Comparison of ENCODE assay signal across 21 mouse cellular contexts in the genomic region with DNA sequence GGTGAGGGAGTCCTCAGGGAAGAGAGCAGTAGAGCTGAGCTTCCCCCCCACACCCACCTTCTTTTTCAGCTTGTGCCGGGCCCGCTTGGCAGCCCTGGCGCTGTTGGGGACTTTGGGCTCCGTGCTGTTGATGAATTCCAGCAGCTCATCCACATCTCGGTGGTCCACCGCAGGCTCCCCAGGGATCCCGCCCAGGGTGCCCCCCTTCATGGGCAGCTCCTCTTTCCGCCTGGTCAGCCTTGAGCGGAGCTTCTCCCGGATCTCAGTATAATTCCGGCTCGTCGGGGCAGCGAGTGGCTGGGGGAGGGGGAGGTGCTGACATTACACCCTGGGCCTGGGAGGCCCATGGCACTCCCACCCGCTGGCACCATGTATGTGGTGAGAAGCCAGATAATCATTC. TPM values are rescaled to one million over a fixed set of nuclear protein-coding genes. Genes with fewer than 3 reads are reported as not detected.
DNase-seq lines count a peak whose midpoint lies in the region; ATAC-seq and TF ChIP-seq lines count a peak whose summit lies in the region.
"Had no signal": no experiment of that assay in that cellular context is flagged by ENCODE, and none has a peak within 500 bp of the region (broad histone marks: within the 10 kb centered on the region; RNA-seq: fewer than 3 reads in every experiment).

No protein-coding gene starts in this region.

- peak; percentile 19 for DNase-seq in adrenal gland, adult 2 months
- no peak for DNase-seq in adrenal gland, postnatal 25 days
- peak; percentile 48 for DNase-seq in adrenal gland, postnatal 14 days
- DNase-seq in adrenal gland, adult 8-10 months, result no peak
- DNase-seq in hindbrain, embryonic 14.5 days (ENCODE audit: low spot score), result no peak
- DNase-seq in cerebellum, postnatal 14 days, result no peak
- DNase-seq: B cell, adult 2 months; cerebellum, adult 11 months; cerebellum, adult 18-20 months; cerebellum, adult 8-10 months; cerebellum, adult 9-11 months; cerebellum, postnatal 25 days; forebrain, postnatal 0 days had no signal

- H3K9ac ChIP-seq in hindbrain, embryonic 16.5 days (ENCODE audit: low read depth, low read length), result no peak overlapping the region
- no peak overlapping the region for H3K9ac ChIP-seq in hindbrain, embryonic 14.5 days
- H3K9ac ChIP-seq: embryonic facial prominence, embryonic 12.5 days; forebrain, embryonic 13.5 days; forebrain, embryonic 15.5 days; forebrain, postnatal 0 days had no signal

- 88% methylated on average over 15 of the region's 15 CpGs for WGBS in hindbrain, embryonic 16.5 days
- WGBS in hindbrain, embryonic 14.5 days, result 90% methylated on average over 15 of the region's 15 CpGs

- ATAC-seq in hindbrain, embryonic 16.5 days, result peak; percentile 14; the same call in 1 of the 2 replicates
- ATAC-seq in hindbrain, embryonic 14.5 days (ENCODE audit: low FRiP score), result no peak
- ATAC-seq: CD4-positive, CD25-positive, alpha-beta regulatory T cell, adult 4 months; forebrain, embryonic 13.5 days; forebrain, embryonic 15.5 days; forebrain, postnatal 0 days had no signal

- no peak overlapping the region for H3K27ac ChIP-seq in hindbrain, embryonic 16.5 days (ENCODE audit: low read depth, low read length)
- no peak overlapping the region for H3K27ac ChIP-seq in hindbrain, embryonic 14.5 days
- H3K27ac ChIP-seq: embryonic facial prominence, embryonic 10.5 days; embryonic facial prominence, embryonic 12.5 days; forebrain, embryonic 13.5 days; forebrain, embryonic 15.5 days had no signal

- H3K4me3 ChIP-seq in hindbrain, embryonic 16.5 days (ENCODE audit: low read length), result no peak overlapping the region
- no peak overlapping the region for H3K4me3 ChIP-seq in hindbrain, embryonic 14.5 days (replicated peaks; ENCODE audit: low read length)
- H3K4me3 ChIP-seq in E14TG2a.4 (replicated peaks; ENCODE audit: low read length), result peak overlapping the region; percentile 49
- H3K4me3 ChIP-seq: embryonic facial prominence, embryonic 10.5 days; embryonic facial prominence, embryonic 12.5 days; forebrain, embryonic 13.5 days; forebrain, embryonic 15.5 days had no signal

- no peaks in the 10 kb centered on the region for H3K4me1 ChIP-seq in hindbrain, embryonic 16.5 days (ENCODE audit: control insufficient read depth, insufficient read depth, low read depth, low read length)
- no peaks in the 10 kb centered on the region for H3K4me1 ChIP-seq in hindbrain, embryonic 14.5 days (replicated peaks; ENCODE audit: control insufficient read depth, insufficient read depth, low read length)
- H3K4me1 ChIP-seq in E14TG2a.4 (replicated peaks; ENCODE audit: low read depth, low read length), result peaks cover 37% of the 10 kb centered on the region
- H3K4me1 ChIP-seq: embryonic facial prominence, embryonic 10.5 days; embryonic facial prominence, embryonic 12.5 days; forebrain, embryonic 13.5 days; forebrain, embryonic 15.5 days had no signal

- no peaks in the 10 kb centered on the region for H3K9me3 ChIP-seq in hindbrain, embryonic 16.5 days (ENCODE audit: control insufficient read depth, low read length)
- H3K9me3 ChIP-seq in hindbrain, embryonic 14.5 days (ENCODE audit: control insufficient read depth, low read length), result no peaks in the 10 kb centered on the region
- H3K9me3 ChIP-seq in E14TG2a.4 (ENCODE audit: low read length), result no peaks in the 10 kb centered on the region
- H3K9me3 ChIP-seq: embryonic facial prominence, embryonic 10.5 days; embryonic facial prominence, embryonic 12.5 days; forebrain, embryonic 13.5 days; forebrain, embryonic 15.5 days had no signal

- H3K4me2 ChIP-seq in hindbrain, embryonic 16.5 days (ENCODE audit: low read length), result no peak overlapping the region
- no peak overlapping the region for H3K4me2 ChIP-seq in hindbrain, embryonic 14.5 days (replicated peaks)
- H3K4me2 ChIP-seq: embryonic facial prominence, embryonic 12.5 days; forebrain, embryonic 13.5 days; forebrain, embryonic 15.5 days had no signal

- H3K36me3 ChIP-seq in hindbrain, embryonic 16.5 days (ENCODE audit: control insufficient read depth, insufficient read depth, low read length), result peaks cover 48% of the 10 kb centered on the region
- H3K36me3 ChIP-seq in hindbrain, embryonic 14.5 days (replicated peaks; ENCODE audit: control insufficient read depth, insufficient read depth), result peaks cover 100% of the 10 kb centered on the region
- peaks cover 100% of the 10 kb centered on the region for H3K36me3 ChIP-seq in E14TG2a.4 (ENCODE audit: insufficient read depth, low read length)

- no peak for TF ChIP-seq CTCF in E14TG2a.4 (conservative IDR thresholded peaks at IDR 0.05; ENCODE audit: low read length)

- no peaks in the 10 kb centered on the region for H3K27me3 ChIP-seq in hindbrain, embryonic 16.5 days (replicated peaks; ENCODE audit: control insufficient read depth, insufficient read depth, low read length)
- H3K27me3 ChIP-seq in hindbrain, embryonic 14.5 days (ENCODE audit: control insufficient read depth, insufficient read depth, low read length), result no peaks in the 10 kb centered on the region
- no peaks in the 10 kb centered on the region for H3K27me3 ChIP-seq in E14TG2a.4 (ENCODE audit: insufficient read depth, low read length)
- H3K27me3 ChIP-seq: CH12.LX; embryonic facial prominence, embryonic 12.5 days; forebrain, embryonic 13.5 days; forebrain, embryonic 15.5 days had no signal

RNA-seq across cellular contexts. Expression of gene Ddx41, which starts 12.6 kb away (rescaled TPM):
- 10 to 100 TPM; 44.6 to 53.4 TPM for total RNA-seq in adrenal gland, adult 2 months (2021)
- 56.6 and 57.3 TPM in 2 replicates for polyA plus RNA-seq in adrenal gland, adult 2 months (2012; rRNA removed)
- 52.6 and 57.3 TPM in 2 replicates for total RNA-seq in adrenal gland, postnatal 25 days (2021)
- 38.4 and 46.0 TPM in 2 replicates for total RNA-seq in adrenal gland, postnatal 14 days (2021)
- total RNA-seq in adrenal gland, adult 8-10 months (2022), result 10 to 100 TPM; 47.0 to 58.7 (median 52.7) TPM
- 55.3 and 56.3 TPM in 2 replicates for polyA plus RNA-seq in hindbrain, embryonic 16.5 days (2015; fragmentation: Nextera tagmentation; extraction: Ambion mirVana)
- 49.5 and 51.1 TPM in 2 replicates for polyA plus RNA-seq in hindbrain, embryonic 14.5 days (2014; fragmentation: Nextera tagmentation; extraction: Ambion mirVana)

RNA-seq across cellular contexts. Expression of gene Dok3, which starts 20.0 kb away (rescaled TPM):
- total RNA-seq in adrenal gland, adult 2 months (2021), result 1 to 10 TPM; 3.8 to 4.9 TPM
- 11.8 and 13.9 TPM in 2 replicates for polyA plus RNA-seq in adrenal gland, adult 2 months (2012; rRNA removed)
- 3.4 and 4.4 TPM in 2 replicates for total RNA-seq in adrenal gland, postnatal 25 days (2021)
- 3.4 and 11.6 TPM in 2 replicates for total RNA-seq in adrenal gland, postnatal 14 days (2021)
- total RNA-seq in adrenal gland, adult 8-10 months (2022), result 1 to 10 TPM; 4.0 to 7.2 (median 4.7) TPM
- polyA plus RNA-seq in hindbrain, embryonic 16.5 days (2015; fragmentation: Nextera tagmentation; extraction: Ambion mirVana), result 3.6 and 4.3 TPM in 2 replicates
- 3.8 and 5.7 TPM in 2 replicates for polyA plus RNA-seq in hindbrain, embryonic 14.5 days (2014; fragmentation: Nextera tagmentation; extraction: Ambion mirVana)

RNA-seq across cellular contexts. Expression of gene Fam193b, which starts 21.9 kb away (rescaled TPM):
- 10 to 100 TPM; 32.0 to 41.2 TPM for total RNA-seq in adrenal gland, adult 2 months (2021)
- polyA plus RNA-seq in adrenal gland, adult 2 months (2012; rRNA removed), result 99.6 and 110 TPM in 2 replicates
- 75.2 and 75.3 TPM in 2 replicates for total RNA-seq in adrenal gland, postnatal 25 days (2021)
- 42.5 and 50.2 TPM in 2 replicates for total RNA-seq in adrenal gland, postnatal 14 days (2021)
- 100 to 1,000 TPM in 1 of 4 experiments, 10 to 100 TPM in 3; 47.1 to 102 (median 72.8) TPM for total RNA-seq in adrenal gland, adult 8-10 months (2022)
- 41.1 and 50.0 TPM in 2 replicates for polyA plus RNA-seq in hindbrain, embryonic 16.5 days (2015; fragmentation: Nextera tagmentation; extraction: Ambion mirVana)
- 41.4 and 47.4 TPM in 2 replicates for polyA plus RNA-seq in hindbrain, embryonic 14.5 days (2014; fragmentation: Nextera tagmentation; extraction: Ambion mirVana)

RNA-seq across cellular contexts. Expression of gene Tmed9, which starts 24.5 kb away (rescaled TPM):
- 100 to 1,000 TPM; 127 to 184 TPM for total RNA-seq in adrenal gland, adult 2 months (2021)
- polyA plus RNA-seq in adrenal gland, adult 2 months (2012; rRNA removed), result 54.9 and 71.9 TPM in 2 replicates
- 144 and 170 TPM in 2 replicates for total RNA-seq in adrenal gland, postnatal 25 days (2021)
- total RNA-seq in adrenal gland, postnatal 14 days (2021), result 145 and 156 TPM in 2 replicates
- 100 to 1,000 TPM; 177 to 220 (median 189) TPM for total RNA-seq in adrenal gland, adult 8-10 months (2022)
- 102 TPM in 2 replicates for polyA plus RNA-seq in hindbrain, embryonic 16.5 days (2015; fragmentation: Nextera tagmentation; extraction: Ambion mirVana)
- 45.7 and 53.6 TPM in 2 replicates for polyA plus RNA-seq in hindbrain, embryonic 14.5 days (2014; fragmentation: Nextera tagmentation; extraction: Ambion mirVana)

RNA-seq across cellular contexts. Expression of gene Pdlim7, which starts 35.6 kb away (rescaled TPM):
- total RNA-seq in adrenal gland, adult 2 months (2021), result 10 to 100 TPM; 15.2 to 19.5 TPM
- polyA plus RNA-seq in adrenal gland, adult 2 months (2012; rRNA removed), result 45.2 and 52.4 TPM in 2 replicates
- total RNA-seq in adrenal gland, postnatal 25 days (2021), result 17.6 and 18.7 TPM in 2 replicates
- 23.8 and 26.7 TPM in 2 replicates for total RNA-seq in adrenal gland, postnatal 14 days (2021)
- total RNA-seq in adrenal gland, adult 8-10 months (2022), result 10 to 100 TPM; 10.9 to 23.8 (median 18.3) TPM
- 161 and 177 TPM in 2 replicates for polyA plus RNA-seq in hindbrain, embryonic 16.5 days (2015; fragmentation: Nextera tagmentation; extraction: Ambion mirVana)
- 139 and 141 TPM in 2 replicates for polyA plus RNA-seq in hindbrain, embryonic 14.5 days (2014; fragmentation: Nextera tagmentation; extraction: Ambion mirVana)

Comparison
In these comparisons a context has a peak if more than half of its experiments do, and no peak if none do; other contexts are left out.
1. DNase-seq: peak in adrenal gland, adult 2 months (single experiment) and adrenal gland, postnatal 14 days (single experiment); none in adrenal gland, postnatal 25 days (single experiment), adrenal gland, adult 8-10 months (single experiment), hindbrain, embryonic 14.5 days (single experiment) and cerebellum, postnatal 14 days (0 of 2).